Mouse (Mus musculus) limb, embryonic 12.5 days (tissue): ENCODE measurements around the gene Pdpk1. TPM values are rescaled to one million over a fixed set of nuclear protein-coding genes. Genes with fewer than 3 reads are reported as not detected.
"Not testable (repeated sequence)": the region's sequence is repeated elsewhere in the genome, so short reads cannot be mapped to it uniquely, and the experiment has no call there.

Experiments used
- ATAC-seq: fragments of 200-750 bp; cut with Nextera tagmentation; 2 replicates; pipeline ENCODE4 v1.8.0; 2017; ENCODE audit warnings: low read depth, moderate TSS enrichment; ENCODE audit not compliant: insufficient number of reproducible peaks, insufficient read depth, low FRiP score, low TSS enrichment
- H3K27ac ChIP-seq: fragments of 300-500 bp; sonication (generic); 2 replicates; pipeline ENCODE4 v1.5.1; 2016; ENCODE audit warnings: mild to moderate bottlenecking, moderate library complexity
- H3K27me3 ChIP-seq: fragments of 300-500 bp; sonication (generic); 2 replicates; pipeline ENCODE4 v1.6.1; 2016; ENCODE audit warnings: mild to moderate bottlenecking, moderate library complexity
- H3K36me3 ChIP-seq: fragments of 300-500 bp; sonication (generic); 2 replicates; pipeline ENCODE4 v1.6.1; 2016; ENCODE audit warnings: mild to moderate bottlenecking, moderate library complexity
- H3K4me1 ChIP-seq: fragments of 300-500 bp; sonication (generic); replicated peaks from 2 replicates; pipeline ENCODE4 v1.6.1; 2016
- H3K4me2 ChIP-seq: fragments of 300-500 bp; sonication (generic); 2 replicates; pipeline ENCODE4 v1.6.1; 2016; ENCODE audit warnings: mild to moderate bottlenecking, moderate library complexity
- H3K4me3 ChIP-seq: fragments of 300-500 bp; sonication (generic); replicated peaks from 2 replicates; pipeline ENCODE4 v1.5.1; 2016; ENCODE audit warnings: mild to moderate bottlenecking
- H3K9ac ChIP-seq: fragments of 300-500 bp; sonication (generic); replicated peaks from 2 replicates; pipeline ENCODE4 v1.6.1; 2016; ENCODE audit warnings: mild to moderate bottlenecking, moderate library complexity
- H3K9me3 ChIP-seq: fragments of 300-500 bp; sonication (generic); 2 replicates; pipeline ENCODE4 v1.6.1; 2016; ENCODE audit warnings: mild to moderate bottlenecking, moderate library complexity
- WGBS: fragments of 180-500 bp; shearing (Covaris S2); methylation state at CpG from one replicate; pipeline ENCODE4 v1.1.7; 2016; 5-methylcytosine and 5-hydroxymethylcytosine counted together
- polyA plus RNA-seq: library from polyadenylated mRNA; unstranded; fragments of >200 nt; fragmentation: Nextera tagmentation; extraction: Ambion mirVana; gene quantifications from 2 replicates; pipeline ENCODE4 v1.2.1, GENCODE M21; 2016

Gene Pdpk1
- polyA plus RNA-seq, 1 experiment from 2014 or later: 38.5 TPM

DNA sequence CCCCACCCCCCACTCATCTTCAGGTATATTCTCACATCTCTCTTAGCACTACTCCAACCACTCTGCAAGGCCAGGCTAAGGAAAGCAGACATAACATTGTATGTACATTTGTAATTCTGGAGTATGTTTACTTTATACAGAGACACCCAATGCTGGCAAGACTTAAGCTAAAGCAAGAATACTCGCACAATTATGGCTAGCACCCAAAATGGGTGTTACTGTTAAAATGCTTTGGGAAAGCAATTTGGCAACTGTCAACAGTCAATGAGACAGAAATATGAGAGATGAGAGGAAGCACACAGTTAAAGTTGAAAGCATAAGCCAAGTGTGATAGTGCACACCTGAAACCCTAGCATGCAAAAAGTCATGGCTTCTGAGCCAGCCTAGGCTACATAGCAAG, 39.5 kb downstream of the Pdpk1 start:
- Histone ChIP-seq H3K4me2 (no peak overlapping the region), H3K36me3 (peaks cover 36% of the 10 kb centered on the region), H3K9me3 (no peaks in the 10 kb centered on the region), H3K27ac (no peak overlapping the region), H3K4me1 (no peaks in the 10 kb centered on the region), H3K4me3 (no peak overlapping the region), H3K9ac (no peak overlapping the region), H3K27me3 (no peaks in the 10 kb centered on the region)
- 95% methylated on average over 1 of the region's 1 CpGs for WGBS
- ATAC-seq: no peak

DNA sequence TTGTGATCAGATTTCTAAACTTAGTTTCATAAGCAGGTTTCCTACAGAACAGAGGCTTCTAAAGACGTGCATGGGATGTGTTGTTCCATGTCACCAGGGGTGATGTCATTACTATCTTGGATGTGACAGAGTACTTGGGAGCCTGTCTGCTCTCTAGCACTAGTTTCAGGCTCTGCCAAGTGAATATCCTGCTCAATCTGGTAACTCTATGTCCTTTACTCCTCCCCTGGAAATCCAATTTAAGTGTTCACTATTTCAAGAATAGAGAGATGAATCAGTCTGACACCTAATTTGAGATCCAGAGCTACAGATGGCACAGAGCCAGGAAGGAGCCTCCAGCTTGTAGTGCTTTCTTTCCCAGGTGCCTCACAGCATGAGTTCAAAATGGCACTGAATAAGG, 41.8 kb downstream of the Pdpk1 start:
- 76% methylated on average over 1 of the region's 1 CpGs for WGBS
- Histone ChIP-seq H3K36me3 (peaks cover 56% of the 10 kb centered on the region), H3K27me3 (no peaks in the 10 kb centered on the region), H3K9ac (no peak overlapping the region), H3K4me2 (no peak overlapping the region), H3K9me3 (no peaks in the 10 kb centered on the region), H3K27ac (no peak overlapping the region), H3K4me3 (no peak overlapping the region), H3K4me1 (no peaks in the 10 kb centered on the region)
- ATAC-seq: no peak

DNA sequence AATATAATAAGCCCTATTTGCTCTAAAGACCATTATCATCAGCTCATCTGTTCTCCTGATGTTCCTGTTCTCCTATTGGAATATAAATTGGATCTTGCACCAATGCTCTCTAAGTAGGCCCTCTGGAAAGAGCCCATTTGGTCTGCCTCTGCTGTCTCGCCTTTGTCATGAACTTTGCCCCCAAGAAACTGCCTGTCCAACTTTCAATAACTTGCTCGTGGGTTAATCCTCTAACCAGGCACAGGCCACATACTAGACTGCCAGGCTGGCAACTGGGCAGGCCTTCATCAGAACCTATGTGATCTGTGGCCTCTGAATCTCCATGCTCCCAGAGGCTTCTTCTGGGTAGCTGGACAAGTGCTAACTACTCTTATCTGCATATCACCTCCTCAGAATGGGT, 45.6 kb downstream of the Pdpk1 start:
- no peak overlapping the region for H3K9ac ChIP-seq
- no peaks in the 10 kb centered on the region for H3K4me1 ChIP-seq
- ATAC-seq: no peak
- no peak overlapping the region for H3K4me2 ChIP-seq
- H3K9me3 ChIP-seq: no peaks in the 10 kb centered on the region
- WGBS: 85% methylated on average over 2 of the region's 2 CpGs
- H3K4me3 ChIP-seq: no peak overlapping the region
- H3K27me3 ChIP-seq: no peaks in the 10 kb centered on the region
- peaks cover 75% of the 10 kb centered on the region for H3K36me3 ChIP-seq
- H3K27ac ChIP-seq: no peak overlapping the region

DNA sequence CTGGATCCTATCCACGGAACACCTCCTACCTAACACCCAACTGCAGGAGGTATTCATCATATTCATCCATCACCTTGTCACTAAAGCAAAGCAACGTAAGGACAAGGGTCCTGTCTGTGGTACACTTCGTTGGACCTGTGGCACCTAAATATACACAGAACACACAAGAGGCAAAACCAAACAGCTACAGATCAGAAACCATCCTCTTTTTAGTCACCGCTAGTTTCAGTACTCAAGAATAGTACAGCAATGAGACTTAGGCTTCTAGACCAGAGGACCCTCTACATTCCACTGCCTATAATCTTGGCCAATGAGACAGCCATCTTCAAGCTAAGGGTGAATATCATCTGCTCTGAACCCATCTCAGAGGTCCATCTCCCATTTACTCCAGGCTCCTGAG, 52.4 kb downstream of the Pdpk1 start:
- Histone ChIP-seq H3K9me3 (no peaks in the 10 kb centered on the region), H3K27ac (no peak overlapping the region), H3K4me1 (no peaks in the 10 kb centered on the region), H3K4me2 (no peak overlapping the region), H3K27me3 (no peaks in the 10 kb centered on the region), H3K36me3 (peaks cover 67% of the 10 kb centered on the region), H3K9ac (no peak overlapping the region), H3K4me3 (no peak overlapping the region)
- WGBS: 90% methylated on average over 4 of the region's 4 CpGs
- no peak for ATAC-seq

GRCm38 (mm10) chr17:24090575-24090974, 60.1 kb downstream of the Pdpk1 start:
- Histone ChIP-seq H3K27me3 (no peaks in the 10 kb centered on the region), H3K36me3 (peaks cover 80% of the 10 kb centered on the region), H3K9ac (no peak overlapping the region), H3K4me2 (no peak overlapping the region), H3K9me3 (no peaks in the 10 kb centered on the region), H3K27ac (no peak overlapping the region), H3K4me1 (no peaks in the 10 kb centered on the region), H3K4me3 (no peak overlapping the region)
- 98% methylated on average over 1 of the region's 1 CpGs for WGBS
- ATAC-seq: no peak

DNA sequence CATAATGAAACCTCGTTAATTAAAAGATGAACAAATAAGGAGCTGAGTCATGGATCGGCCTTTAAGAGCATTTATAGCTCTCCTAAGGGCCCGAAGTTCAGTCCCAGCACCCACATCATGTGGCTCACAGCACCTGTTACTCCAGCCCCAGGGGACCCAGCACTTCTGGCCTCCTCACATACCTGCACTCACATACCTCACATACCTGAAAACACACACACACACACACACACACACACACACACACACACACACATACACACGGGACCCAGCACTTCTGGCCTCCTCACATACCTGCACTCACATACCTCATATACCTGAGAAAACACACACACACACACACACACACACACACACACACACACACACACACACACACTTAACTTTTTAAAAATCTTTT, 64.3 kb downstream of the Pdpk1 start:
- not testable (repeated sequence) for H3K4me2 ChIP-seq, H3K4me3 ChIP-seq, H3K27me3 ChIP-seq, H3K9ac ChIP-seq, H3K9me3 ChIP-seq, H3K4me1 ChIP-seq, ATAC-seq, H3K27ac ChIP-seq
- WGBS: 79% methylated on average over 4 of the region's 4 CpGs
- H3K36me3 ChIP-seq: peaks cover 73% of the 10 kb centered on the region

GRCm38 (mm10) chr17:24084593-24084992, 66.1 kb downstream of the Pdpk1 start:
- 67% methylated on average over 1 of the region's 1 CpGs for WGBS
- Histone ChIP-seq H3K27ac (no peak overlapping the region), H3K4me1 (no peaks in the 10 kb centered on the region), H3K36me3 (peaks cover 68% of the 10 kb centered on the region), H3K4me2 (no peak overlapping the region), H3K9me3 (no peaks in the 10 kb centered on the region), H3K9ac (no peak overlapping the region), H3K4me3 (no peak overlapping the region), H3K27me3 (no peaks in the 10 kb centered on the region)
- ATAC-seq: no peak

GRCm38 (mm10) chr17:24077101-24077500, 73.6 kb downstream of the Pdpk1 start:
- peaks cover 5% of the 10 kb centered on the region for H3K4me1 ChIP-seq
- H3K4me2 ChIP-seq: no peak overlapping the region
- no peaks in the 10 kb centered on the region for H3K27me3 ChIP-seq
- no peaks in the 10 kb centered on the region for H3K9me3 ChIP-seq
- no peak overlapping the region for H3K4me3 ChIP-seq
- no peak overlapping the region for H3K9ac ChIP-seq
- 86% methylated on average over 2 of the region's 2 CpGs for WGBS
- peaks cover 48% of the 10 kb centered on the region for H3K36me3 ChIP-seq
- no peak for ATAC-seq
- no peak overlapping the region for H3K27ac ChIP-seq

GRCm38 (mm10) chr17:24072919-24073696, 77.6 kb downstream of the Pdpk1 start, which contains the start of gene Kctd5:
Gene Kctd5, minus strand, starts transcription at chr17:24073485.
- Histone ChIP-seq H3K27ac (peak within 1 kb of the TSS; percentile 87), H3K36me3 (peaks cover 31% of the 10 kb centered on the region), H3K9me3 (no peaks in the 10 kb centered on the region), H3K4me1 (peaks cover 15% of the 10 kb centered on the region), H3K4me3 (peak within 1 kb of the TSS; percentile 92), H3K9ac (peak within 1 kb of the TSS; percentile 97), H3K4me2 (peak within 1 kb of the TSS; percentile 82), H3K27me3 (no peaks in the 10 kb centered on the region)
- peak; percentile 97 for ATAC-seq
- under 1% methylated on average over 62 of the region's 62 CpGs for WGBS

- ATAC-seq: no peak
- no peak overlapping the region for H3K27ac ChIP-seq
- H3K4me2 ChIP-seq: no peak overlapping the region
- whole genome bisulfite sequencing: 91% methylated on average over 3 of the region's 3 CpGs
- H3K9ac ChIP-seq: no peak overlapping the region
- peaks cover 37% of the 10 kb centered on the region for H3K36me3 ChIP-seq
- no peaks in the 10 kb centered on the region for H3K27me3 ChIP-seq
- no peak overlapping the region for H3K4me3 ChIP-seq
- H3K9me3 ChIP-seq: no peaks in the 10 kb centered on the region
- H3K4me1 ChIP-seq: peaks cover 15% of the 10 kb centered on the region
Measured at GRCm38 (mm10) chr17:24069531-24069930, 81.2 kb downstream of the Pdpk1 start.

- no peak for ATAC-seq
- 91% methylated on average over 5 of the region's 5 CpGs for WGBS
- Histone ChIP-seq H3K27me3 (no peaks in the 10 kb centered on the region), H3K9me3 (no peaks in the 10 kb centered on the region), H3K4me1 (peaks cover 15% of the 10 kb centered on the region), H3K4me3 (no peak overlapping the region), H3K36me3 (peaks cover 40% of the 10 kb centered on the region), H3K27ac (no peak overlapping the region), H3K4me2 (no peak overlapping the region), H3K9ac (no peak overlapping the region)
Measured at GRCm38 (mm10) chr17:24068271-24068670, 82.5 kb downstream of the Pdpk1 start.
